ENCODE assay signal across 10 mouse cellular contexts in the genomic region with DNA sequence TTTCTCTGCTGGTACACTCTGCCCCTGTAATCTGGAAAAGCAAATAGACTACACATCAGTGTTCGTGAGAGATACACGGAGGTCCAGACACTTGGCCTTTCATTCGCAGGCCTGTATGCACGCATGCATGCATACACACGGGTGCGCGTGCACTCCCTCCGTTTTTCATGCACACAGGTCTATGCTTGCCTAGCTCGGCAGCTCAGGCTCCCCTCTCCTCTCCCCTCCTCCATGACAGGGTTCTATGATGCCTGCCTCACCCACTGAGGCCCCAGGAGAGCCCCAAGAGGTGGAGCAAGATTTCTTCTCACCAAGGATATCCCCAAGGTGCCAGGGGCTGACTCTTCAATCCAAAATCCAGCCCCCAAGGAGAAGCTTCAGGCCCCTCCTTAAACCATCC. TPM values are rescaled to one million over a fixed set of nuclear protein-coding genes. Genes with fewer than 3 reads are reported as not detected.
DNase-seq lines count a peak whose midpoint lies in the region; ATAC-seq and TF ChIP-seq lines count a peak whose summit lies in the region.
"Had no signal": no experiment of that assay in that cellular context is flagged by ENCODE, and none has a peak within 500 bp of the region (broad histone marks: within the 10 kb centered on the region; RNA-seq: fewer than 3 reads in every experiment).

No protein-coding gene starts in this region.

- no peak for ATAC-seq in liver, postnatal 0 days
- ATAC-seq in embryonic facial prominence, embryonic 14.5 days (ENCODE audit: low read depth): no peak
- no peak for ATAC-seq in neural tube, embryonic 12.5 days (ENCODE audit: low FRiP score, low read depth)
- ATAC-seq: activated CD4-positive, CD25-positive, alpha-beta regulatory T cell, adult 4 months had no signal

- no peak for TF ChIP-seq POLR2A in liver, adult 2 months (IDR thresholded peaks at IDR 0.05; ENCODE audit: extremely low read depth, insufficient read depth, low read length)

- no peaks in the 10 kb centered on the region for H3K9me3 ChIP-seq in liver, postnatal 0 days (ENCODE audit: low read length)
- H3K9me3 ChIP-seq in embryonic facial prominence, embryonic 14.5 days (ENCODE audit: control insufficient read depth, low read length): no peaks in the 10 kb centered on the region
- H3K9me3 ChIP-seq in neural tube, embryonic 12.5 days: no peaks in the 10 kb centered on the region

- H3K4me1 ChIP-seq in liver, adult 2 months (ENCODE audit: control insufficient read depth, insufficient read depth, low read length): peaks cover 4% of the 10 kb centered on the region; the same call in 1 of the 2 replicates
- peaks cover 12% of the 10 kb centered on the region for H3K4me1 ChIP-seq in liver, postnatal 0 days (ENCODE audit: insufficient read depth)
- peaks cover 52% of the 10 kb centered on the region for H3K4me1 ChIP-seq in embryonic facial prominence, embryonic 14.5 days (ENCODE audit: control insufficient read depth, insufficient read depth, low read length)
- peaks cover 41% of the 10 kb centered on the region for H3K4me1 ChIP-seq in neural tube, embryonic 12.5 days

- intact Hi-C loops in gastrocnemius, adult 2 months (cut with DNase I): no loop called here

- H3K27ac ChIP-seq in gastrocnemius, adult 2 months: peak overlapping the region; percentile 99
- H3K27ac ChIP-seq in liver, adult 2 months (replicated peaks; ENCODE audit: insufficient read depth, low read depth, low read length): 0 out of 2 replicates have a peak overlapping the region, but pooled peaks have one; percentile 13
- no peak overlapping the region for H3K27ac ChIP-seq in liver, postnatal 0 days (ENCODE audit: low read depth)
- peak overlapping the region; percentile 99 for H3K27ac ChIP-seq in embryonic facial prominence, embryonic 14.5 days (replicated peaks; ENCODE audit: low read depth, low read length)
- H3K27ac ChIP-seq in neural tube, embryonic 12.5 days: no peak overlapping the region

- H3K4me3 ChIP-seq in gastrocnemius, adult 2 months: no peak overlapping the region
- no peak overlapping the region for H3K4me3 ChIP-seq in liver, adult 2 months (ENCODE audit: insufficient read depth, low read depth, low read length)
- no peak overlapping the region for H3K4me3 ChIP-seq in liver, postnatal 0 days (ENCODE audit: low read depth, low read length)
- peak overlapping the region; percentile 57 for H3K4me3 ChIP-seq in embryonic facial prominence, embryonic 14.5 days (ENCODE audit: low read depth, low read length)
- H3K4me3 ChIP-seq in neural tube, embryonic 12.5 days: no peak overlapping the region

- no peaks in the 10 kb centered on the region for H3K36me3 ChIP-seq in liver, adult 2 months (ENCODE audit: control insufficient read depth, insufficient read depth, low read length)
- H3K36me3 ChIP-seq in liver, postnatal 0 days (replicated peaks; ENCODE audit: insufficient read depth, low read length): no peaks in the 10 kb centered on the region
- H3K36me3 ChIP-seq in embryonic facial prominence, embryonic 14.5 days (ENCODE audit: control insufficient read depth, insufficient read depth, low read length): peaks cover 41% of the 10 kb centered on the region
- no peaks in the 10 kb centered on the region for H3K36me3 ChIP-seq in neural tube, embryonic 12.5 days

- TF ChIP-seq CTCF in gastrocnemius, adult 2 months (IDR thresholded peaks at IDR 0.05): no peak
- no peak for TF ChIP-seq CTCF in liver, adult 2 months (IDR thresholded peaks at IDR 0.05; ENCODE audit: low read depth, low read length)
- TF ChIP-seq CTCF in liver, postnatal 0 days (IDR thresholded peaks at IDR 0.05; ENCODE audit: low read depth): no peak

- 68% methylated on average over 9 of the region's 9 CpGs for WGBS in liver, adult 2 months
- WGBS in liver, postnatal 0 days (ENCODE audit: insufficient replicate concordance): 54% methylated on average over 9 of the region's 9 CpGs
- WGBS in embryonic facial prominence, embryonic 14.5 days: 20% methylated on average over 9 of the region's 9 CpGs
- WGBS in neural tube, embryonic 12.5 days: 45% methylated on average over 9 of the region's 9 CpGs

- no peak for DNase-seq in gastrocnemius, adult 2 months
- no peak for DNase-seq in gastrocnemius, adult 18-20 months (ENCODE audit: low spot score)
- DNase-seq in liver, adult 2 months (ENCODE audit: extremely low read depth, low read depth, low spot score): no peak
- no peak for DNase-seq in liver, postnatal 0 days
- peak; percentile 66 for DNase-seq in embryonic facial prominence, embryonic 14.5 days (ENCODE audit: low spot score)
- DNase-seq in cerebellum, postnatal 10 days: no peak
- no peak for DNase-seq in cerebellum, postnatal 36 days

- H3K27me3 ChIP-seq in liver, adult 2 months (ENCODE audit: control insufficient read depth, insufficient read depth, low read length): no peaks in the 10 kb centered on the region
- H3K27me3 ChIP-seq in liver, postnatal 0 days (ENCODE audit: insufficient read depth, low read length): peaks cover 68% of the 10 kb centered on the region
- H3K27me3 ChIP-seq in embryonic facial prominence, embryonic 14.5 days (replicated peaks; ENCODE audit: control insufficient read depth, insufficient read depth, low read length): no peaks in the 10 kb centered on the region
- peaks cover 28% of the 10 kb centered on the region for H3K27me3 ChIP-seq in neural tube, embryonic 12.5 days (replicated peaks)

- no peak overlapping the region for H3K4me2 ChIP-seq in liver, postnatal 0 days (ENCODE audit: low read depth, low read length)
- peak overlapping the region; percentile 95 for H3K4me2 ChIP-seq in embryonic facial prominence, embryonic 14.5 days (ENCODE audit: low read depth, low read length)
- H3K4me2 ChIP-seq in neural tube, embryonic 12.5 days (replicated peaks): peak overlapping the region; percentile 97

- H3K79me2 ChIP-seq in liver, adult 2 months (ENCODE audit: control insufficient read depth, insufficient read depth, low read length): no peaks in the 10 kb centered on the region

- TF ChIP-seq EP300 in liver, postnatal 0 days (IDR thresholded peaks at IDR 0.05; ENCODE audit: low read depth): no peak

- no peak overlapping the region for H3K9ac ChIP-seq in liver, adult 2 months (ENCODE audit: low read depth, low read length)
- no peak overlapping the region for H3K9ac ChIP-seq in liver, postnatal 0 days (replicated peaks)
- H3K9ac ChIP-seq in embryonic facial prominence, embryonic 14.5 days (ENCODE audit: low read depth, low read length): peak overlapping the region; percentile 58
- H3K9ac ChIP-seq in neural tube, embryonic 12.5 days: no peak overlapping the region

RNA-seq across cellular contexts. Expression of a gene that starts 7.3 kb away (rescaled TPM):
- 10 to 100 TPM in 1 of 2 experiments, 1 to 10 TPM in 1; 9.9 to 11.9 TPM for total RNA-seq in gastrocnemius, adult 2 months (2021)
- total RNA-seq in gastrocnemius, adult 18-20 months (2021): 10 to 100 TPM in 1 of 2 experiments, 1 to 10 TPM in 1; 5.9 to 11.6 TPM
- 1.5 and 2.0 TPM in 2 replicates for total RNA-seq in liver, adult 2 months (2014; rRNA removed)
- polyA plus RNA-seq in liver, adult 2 months (2012; rRNA removed): 5.3 and 6.0 TPM in 2 replicates
- polyA plus RNA-seq in liver, postnatal 0 days (2015; fragmentation: Nextera tagmentation; extraction: Ambion mirVana): 2.4 and 2.6 TPM in 2 replicates
- 73.8 and 75.3 TPM in 2 replicates for polyA plus RNA-seq in embryonic facial prominence, embryonic 14.5 days (2014; fragmentation: Nextera tagmentation; extraction: Ambion mirVana)
- polyA plus RNA-seq in neural tube, embryonic 12.5 days (2016; fragmentation: Nextera tagmentation; extraction: Ambion mirVana): 15.4 and 18.7 TPM in 2 replicates

RNA-seq across cellular contexts. Expression of a gene that starts 18.2 kb away (rescaled TPM):
- total RNA-seq in gastrocnemius, adult 2 months (2021): 1 to 10 TPM; 1.2 to 1.3 TPM
- 1 to 10 TPM; 1.1 to 1.2 TPM for total RNA-seq in gastrocnemius, adult 18-20 months (2021)
- 1.3 and 2.2 TPM in 2 replicates for total RNA-seq in liver, adult 2 months (2014; rRNA removed)
- polyA plus RNA-seq in liver, adult 2 months (2012; rRNA removed): 1.7 and 1.8 TPM in 2 replicates
- polyA plus RNA-seq in liver, postnatal 0 days (2015; fragmentation: Nextera tagmentation; extraction: Ambion mirVana): 5.8 and 8.6 TPM in 2 replicates
- polyA plus RNA-seq in embryonic facial prominence, embryonic 14.5 days (2014; fragmentation: Nextera tagmentation; extraction: Ambion mirVana): 2.1 and 4.1 TPM in 2 replicates
- polyA plus RNA-seq in neural tube, embryonic 12.5 days (2016; fragmentation: Nextera tagmentation; extraction: Ambion mirVana): 0.29 and 0.79 TPM in 2 replicates

RNA-seq across cellular contexts. Expression of a gene that starts 20.4 kb away (rescaled TPM):
- not detected for total RNA-seq in gastrocnemius, adult 2 months (2021)
- not detected for total RNA-seq in gastrocnemius, adult 18-20 months (2021)
- not detected in 2 replicates for total RNA-seq in liver, adult 2 months (2014; rRNA removed)
- 0.05 TPM in 1 of 2 replicates, not detected in the other for polyA plus RNA-seq in liver, adult 2 months (2012; rRNA removed)
- not detected in 2 replicates for polyA plus RNA-seq in liver, postnatal 0 days (2015; fragmentation: Nextera tagmentation; extraction: Ambion mirVana)
- 0.71 and 1.1 TPM in 2 replicates for polyA plus RNA-seq in embryonic facial prominence, embryonic 14.5 days (2014; fragmentation: Nextera tagmentation; extraction: Ambion mirVana)
- 0.09 and 0.23 TPM in 2 replicates for polyA plus RNA-seq in neural tube, embryonic 12.5 days (2016; fragmentation: Nextera tagmentation; extraction: Ambion mirVana)
- polyA plus RNA-seq: activated CD4-positive, CD25-positive, alpha-beta regulatory T cell, adult 4 months; liver, embryonic 16.5 days had no signal

RNA-seq across cellular contexts. Expression of a gene that starts 29.3 kb away (rescaled TPM):
- 10 to 100 TPM; 14.2 TPM for total RNA-seq in gastrocnemius, adult 2 months (2021)
- total RNA-seq in gastrocnemius, adult 18-20 months (2021): 10 to 100 TPM; 15.7 to 16.4 TPM
- total RNA-seq in liver, adult 2 months (2014; rRNA removed): 8.5 and 10.1 TPM in 2 replicates
- polyA plus RNA-seq in liver, adult 2 months (2012; rRNA removed): 44.3 and 51.4 TPM in 2 replicates
- 25.4 and 27.4 TPM in 2 replicates for polyA plus RNA-seq in liver, postnatal 0 days (2015; fragmentation: Nextera tagmentation; extraction: Ambion mirVana)
- polyA plus RNA-seq in embryonic facial prominence, embryonic 14.5 days (2014; fragmentation: Nextera tagmentation; extraction: Ambion mirVana): 64.6 and 67.2 TPM in 2 replicates
- 53.2 and 56.4 TPM in 2 replicates for polyA plus RNA-seq in neural tube, embryonic 12.5 days (2016; fragmentation: Nextera tagmentation; extraction: Ambion mirVana)

RNA-seq across cellular contexts. Expression of a gene that starts 45.4 kb away (rescaled TPM):
- total RNA-seq in gastrocnemius, adult 2 months (2021): 1 to 10 TPM; 5.8 to 8.8 TPM
- 1 to 10 TPM; 5.9 to 7.8 TPM for total RNA-seq in gastrocnemius, adult 18-20 months (2021)
- 47.6 and 449 TPM in 2 replicates for total RNA-seq in liver, adult 2 months (2014; rRNA removed)
- 107 and 123 TPM in 2 replicates for polyA plus RNA-seq in liver, adult 2 months (2012; rRNA removed)
- polyA plus RNA-seq in liver, postnatal 0 days (2015; fragmentation: Nextera tagmentation; extraction: Ambion mirVana): 224 and 243 TPM in 2 replicates
- polyA plus RNA-seq in embryonic facial prominence, embryonic 14.5 days (2014; fragmentation: Nextera tagmentation; extraction: Ambion mirVana): 63.6 and 66.8 TPM in 2 replicates
- polyA plus RNA-seq in neural tube, embryonic 12.5 days (2016; fragmentation: Nextera tagmentation; extraction: Ambion mirVana): 46.7 and 48.3 TPM in 2 replicates

Comparison
In these comparisons a context has a peak if more than half of its experiments do, and no peak if none do; other contexts are left out.
1. H3K27ac ChIP-seq: peak in gastrocnemius, adult 2 months (single experiment), liver, adult 2 months (single experiment) and embryonic facial prominence, embryonic 14.5 days (single experiment); none in liver, postnatal 0 days (single experiment) and neural tube, embryonic 12.5 days (single experiment).